ENCODE assay signal across 15 mouse cellular contexts in the genomic region with DNA sequence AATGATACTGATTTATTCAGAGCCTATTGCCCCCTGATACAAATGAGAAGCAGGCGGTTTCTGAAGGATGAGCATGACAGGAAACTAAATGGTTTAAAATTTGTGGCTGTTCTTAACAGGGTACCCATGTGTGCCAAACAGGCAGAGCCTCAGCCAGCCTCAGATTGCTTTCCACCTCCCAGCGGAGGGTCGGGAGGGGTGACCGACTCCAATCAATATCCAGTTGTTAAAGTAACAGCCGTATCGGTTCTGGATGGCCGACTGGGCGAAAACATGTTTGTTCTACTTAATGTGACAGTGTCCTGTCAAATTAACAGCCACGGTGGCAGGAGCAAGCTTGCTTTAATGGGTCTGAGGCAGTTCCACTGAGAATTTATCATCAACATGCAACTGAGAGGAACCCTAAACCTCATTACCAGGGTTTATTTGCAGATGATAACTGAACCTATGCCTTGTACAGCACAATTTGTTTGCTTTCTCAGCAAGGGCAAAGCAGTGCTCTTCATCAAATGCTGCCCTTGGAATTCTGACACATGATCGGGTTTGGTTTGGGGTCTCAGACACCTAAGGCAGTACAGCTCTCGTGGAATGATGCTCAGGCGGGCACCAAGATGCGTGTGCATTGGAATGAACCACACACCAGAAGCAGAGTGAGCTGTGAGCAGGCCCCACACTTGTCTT.
DNase-seq lines count a peak whose midpoint lies in the region; ATAC-seq and TF ChIP-seq lines count a peak whose summit lies in the region.
"Had no signal": no experiment of that assay in that cellular context is flagged by ENCODE, and none has a peak within 500 bp of the region (broad histone marks: within the 10 kb centered on the region; RNA-seq: fewer than 3 reads in every experiment).

No protein-coding gene starts in this region.

- H3K4me2 ChIP-seq in kidney, embryonic 14.5 days (replicated peaks; ENCODE audit: low read depth, low read length), result no peak overlapping the region
- H3K4me2 ChIP-seq in embryonic facial prominence, embryonic 11.5 days (ENCODE audit: low read depth, low read length), result no peak overlapping the region
- H3K4me2 ChIP-seq in neural tube, embryonic 12.5 days (replicated peaks), result no peak overlapping the region
- H3K4me2 ChIP-seq: liver, embryonic 15.5 days had no signal

- TF ChIP-seq CTCF in kidney, adult 2 months (conservative IDR thresholded peaks at IDR 0.05; ENCODE audit: insufficient read depth, insufficient read length, low read depth, low read length), result no peak

- no peak for TF ChIP-seq POLR2A in kidney, adult 2 months (IDR thresholded peaks at IDR 0.05; ENCODE audit: low read depth, low read length)

- no peak for DNase-seq in kidney, adult 2 months
- no peak for DNase-seq in embryonic facial prominence, embryonic 11.5 days (ENCODE audit: low spot score)
- DNase-seq in mesoderm, embryonic 11.5 days (ENCODE audit: low read depth, low spot score), result peak; percentile 73
- no peak for DNase-seq in urinary bladder, adult 18-20 months (ENCODE audit: low spot score in 2 of 2)
- DNase-seq in Muller cell, postnatal 12 days (ENCODE audit: inconsistent ontology term), result no peak
- DNase-seq in ovary, adult 18-20 months (ENCODE audit: low spot score), result no peak
- DNase-seq: adrenal gland, postnatal 36 days; gastrocnemius, postnatal 14 days; lung, postnatal 36 days had no signal

- no peak overlapping the region for H3K27ac ChIP-seq in kidney, embryonic 14.5 days (ENCODE audit: low read depth, low read length)
- no peak overlapping the region for H3K27ac ChIP-seq in kidney, adult 2 months (ENCODE audit: insufficient read depth, low read depth, low read length)
- no peak overlapping the region for H3K27ac ChIP-seq in embryonic facial prominence, embryonic 11.5 days (replicated peaks; ENCODE audit: low read depth, low read length)
- H3K27ac ChIP-seq in neural tube, embryonic 12.5 days, result no peak overlapping the region; the same call in 1 of the 2 replicates
- H3K27ac ChIP-seq: forebrain, embryonic 10.5 days; layer of hippocampus, adult 2 months; liver, embryonic 15.5 days had no signal

- ATAC-seq in kidney, embryonic 14.5 days (ENCODE audit: low FRiP score, low TSS enrichment), result peak; percentile 95
- ATAC-seq in embryonic facial prominence, embryonic 11.5 days (replicated peaks; ENCODE audit: insufficient number of reproducible peaks, low FRiP score, low TSS enrichment, low read depth), result peak; percentile 65
- peak; percentile 90 for ATAC-seq in neural tube, embryonic 12.5 days (ENCODE audit: low FRiP score, low read depth)
- ATAC-seq: inflammation-experienced regulatory T-cells, adult 6 months had no signal

- 9% methylated on average over 13 of the region's 13 CpGs for WGBS in kidney, embryonic 14.5 days
- 26% methylated on average over 13 of the region's 13 CpGs for WGBS in kidney, adult 2 months
- 41% methylated on average over 13 of the region's 13 CpGs for WGBS in embryonic facial prominence, embryonic 11.5 days
- 26% methylated on average over 13 of the region's 13 CpGs for WGBS in neural tube, embryonic 12.5 days

- no peak overlapping the region for H3K4me3 ChIP-seq in kidney, embryonic 14.5 days (ENCODE audit: low read length)
- no peak overlapping the region for H3K4me3 ChIP-seq in kidney, adult 2 months (ENCODE audit: insufficient read depth, low read depth, low read length)
- no peak overlapping the region for H3K4me3 ChIP-seq in embryonic facial prominence, embryonic 11.5 days (ENCODE audit: low read depth, low read length)
- no peak overlapping the region for H3K4me3 ChIP-seq in neural tube, embryonic 12.5 days
- H3K4me3 ChIP-seq: forebrain, embryonic 10.5 days; layer of hippocampus, adult 2 months; liver, embryonic 15.5 days had no signal

- H3K36me3 ChIP-seq in kidney, embryonic 14.5 days (ENCODE audit: control insufficient read depth, insufficient read depth, low read length), result no peaks in the 10 kb centered on the region
- H3K36me3 ChIP-seq in kidney, adult 2 months (ENCODE audit: control insufficient read depth, insufficient read depth, low read length), result no peaks in the 10 kb centered on the region
- no peaks in the 10 kb centered on the region for H3K36me3 ChIP-seq in embryonic facial prominence, embryonic 11.5 days (replicated peaks; ENCODE audit: control insufficient read depth, insufficient read depth, low read depth, low read length)
- H3K36me3 ChIP-seq in neural tube, embryonic 12.5 days, result no peaks in the 10 kb centered on the region
- H3K36me3 ChIP-seq: forebrain, embryonic 10.5 days; liver, embryonic 15.5 days had no signal

- peaks cover 21% of the 10 kb centered on the region for H3K27me3 ChIP-seq in kidney, embryonic 14.5 days (ENCODE audit: control insufficient read depth, insufficient read depth, low read length)
- H3K27me3 ChIP-seq in kidney, adult 2 months (replicated peaks; ENCODE audit: control insufficient read depth, insufficient read depth, low read length), result no peaks in the 10 kb centered on the region; the same call in 1 of the 2 replicates
- H3K27me3 ChIP-seq in embryonic facial prominence, embryonic 11.5 days (ENCODE audit: control insufficient read depth, insufficient read depth, low read length), result no peaks in the 10 kb centered on the region
- H3K27me3 ChIP-seq in neural tube, embryonic 12.5 days (replicated peaks), result no peaks in the 10 kb centered on the region
- H3K27me3 ChIP-seq: liver, embryonic 15.5 days had no signal

- no peaks in the 10 kb centered on the region for H3K4me1 ChIP-seq in kidney, embryonic 14.5 days (ENCODE audit: control insufficient read depth, insufficient read depth, low read length)
- H3K4me1 ChIP-seq in kidney, adult 2 months (ENCODE audit: control insufficient read depth, insufficient read depth, low read length), result no peaks in the 10 kb centered on the region
- no peaks in the 10 kb centered on the region for H3K4me1 ChIP-seq in embryonic facial prominence, embryonic 11.5 days (ENCODE audit: control insufficient read depth, insufficient read depth, low read length)
- H3K4me1 ChIP-seq in neural tube, embryonic 12.5 days, result no peaks in the 10 kb centered on the region; the same call in none of the 2 replicates
- H3K4me1 ChIP-seq: liver, embryonic 15.5 days had no signal

- no peak overlapping the region for H3K9ac ChIP-seq in kidney, embryonic 14.5 days (ENCODE audit: low read depth, low read length)
- H3K9ac ChIP-seq in embryonic facial prominence, embryonic 11.5 days (replicated peaks; ENCODE audit: low read length), result no peak overlapping the region
- no peak overlapping the region for H3K9ac ChIP-seq in neural tube, embryonic 12.5 days
- H3K9ac ChIP-seq: liver, embryonic 15.5 days had no signal

- no peaks in the 10 kb centered on the region for H3K9me3 ChIP-seq in kidney, embryonic 14.5 days (ENCODE audit: control insufficient read depth, low read length)
- no peaks in the 10 kb centered on the region for H3K9me3 ChIP-seq in embryonic facial prominence, embryonic 11.5 days (replicated peaks; ENCODE audit: control insufficient read depth, low read length)
- no peaks in the 10 kb centered on the region for H3K9me3 ChIP-seq in neural tube, embryonic 12.5 days
- H3K9me3 ChIP-seq: forebrain, embryonic 10.5 days; liver, embryonic 15.5 days had no signal
